Mouse (Mus musculus): ENCODE measurements around the gene Stab2.

DNA sequence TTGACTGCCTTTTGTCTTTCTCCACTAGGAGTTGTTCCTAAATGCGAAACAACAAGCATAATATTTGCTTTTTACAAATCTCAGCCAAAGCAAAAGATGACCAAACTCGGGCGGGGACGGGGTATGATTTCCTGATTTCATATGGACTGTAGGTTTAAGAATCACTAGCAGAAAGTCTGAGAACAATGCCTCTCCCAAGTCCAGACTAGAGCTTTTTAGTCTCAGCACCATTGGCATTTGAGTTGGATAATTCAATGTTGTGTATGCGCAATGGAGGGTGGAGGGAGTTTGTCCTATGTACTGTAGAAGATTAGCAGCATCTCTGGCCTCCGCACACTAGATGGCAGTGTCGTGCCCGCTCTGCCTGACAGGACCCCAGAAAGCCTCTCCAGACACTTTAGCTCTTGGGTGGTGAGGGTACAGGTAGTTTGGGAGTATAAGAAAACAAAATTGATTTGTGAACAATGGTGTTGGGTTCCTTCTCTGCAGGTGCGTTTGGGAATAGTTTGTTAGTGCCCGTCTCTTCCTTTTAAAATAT, 39.2 kb upstream of the Stab2 start:
- TF ChIP-seq CTCF (IDR thresholded peaks at IDR 0.05; ENCODE audit: low read depth) (no peak; the same call in 1 of the 2 replicates), EP300 (IDR thresholded peaks at IDR 0.05; ENCODE audit: low read depth) (no peak)
